Mouse (Mus musculus): ENCODE results near the gene Acsm4.

Gene Acsm4

GRCm38 (mm10) chr7:119762166-119762697 is 72.4 kb downstream of the Acsm4 start:
- no peak for DNase-seq (ENCODE audit: low spot score)
